Mouse (Mus musculus) layer of hippocampus, postnatal 10 days (tissue): Measurements from ENCODE around the gene Fos. TPM values are rescaled to one million over a fixed set of nuclear protein-coding genes. Genes with fewer than 3 reads are reported as not detected.

Experiments
- DNase-seq, 2 experiments: peaks; one replicate each; pipeline ENCODE4 v3.0.0; 2021; ENCODE audit warnings: low spot score in 2 of 2
- long read RNA-seq: library from polyadenylated mRNA; stranded (forward); transcript quantifications from one replicate; pipeline ENCODE4 v2.0.0, GENCODE M21; 2023
- total RNA-seq, 2 experiments: library from RNA; stranded (reverse); gene quantifications; 2 replicates each; pipeline ENCODE4 v1.2.3; 2021

The Fos gene
- 1 to 10 TPM; 8.2 to 9.3 TPM for total RNA-seq
- long read RNA-seq, partial matches to known transcripts = 0 of 4 reads
- long read RNA-seq, other reads (novel, unspliced or antisense) = 0 of 4 reads

DNA sequence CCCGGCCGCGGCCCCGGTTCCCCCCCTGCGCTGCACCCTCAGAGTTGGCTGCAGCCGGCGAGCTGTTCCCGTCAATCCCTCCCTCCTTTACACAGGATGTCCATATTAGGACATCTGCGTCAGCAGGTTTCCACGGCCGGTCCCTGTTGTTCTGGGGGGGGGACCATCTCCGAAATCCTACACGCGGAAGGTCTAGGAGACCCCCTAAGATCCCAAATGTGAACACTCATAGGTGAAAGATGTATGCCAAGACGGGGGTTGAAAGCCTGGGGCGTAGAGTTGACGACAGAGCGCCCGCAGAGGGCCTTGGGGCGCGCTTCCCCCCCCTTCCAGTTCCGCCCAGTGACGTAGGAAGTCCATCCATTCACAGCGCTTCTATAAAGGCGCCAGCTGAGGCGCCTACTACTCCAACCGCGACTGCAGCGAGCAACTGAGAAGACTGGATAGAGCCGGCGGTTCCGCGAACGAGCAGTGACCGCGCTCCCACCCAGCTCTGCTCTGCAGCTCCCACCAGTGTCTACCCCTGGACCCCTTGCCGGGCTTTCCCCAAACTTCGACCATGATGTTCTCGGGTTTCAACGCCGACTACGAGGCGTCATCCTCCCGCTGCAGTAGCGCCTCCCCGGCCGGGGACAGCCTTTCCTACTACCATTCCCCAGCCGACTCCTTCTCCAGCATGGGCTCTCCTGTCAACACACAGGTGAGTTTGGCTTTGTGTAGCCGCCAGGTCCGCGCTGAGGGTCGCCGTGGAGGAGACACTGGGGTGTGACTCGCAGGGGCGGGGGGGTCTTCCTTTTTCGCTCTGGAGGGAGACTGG, at the start of gene Fos:
Fos (plus strand) TSS at position 410 of the 817 bp plus-strand sequence.
- DNase-seq = peak; percentile 87 to 88

DNA sequence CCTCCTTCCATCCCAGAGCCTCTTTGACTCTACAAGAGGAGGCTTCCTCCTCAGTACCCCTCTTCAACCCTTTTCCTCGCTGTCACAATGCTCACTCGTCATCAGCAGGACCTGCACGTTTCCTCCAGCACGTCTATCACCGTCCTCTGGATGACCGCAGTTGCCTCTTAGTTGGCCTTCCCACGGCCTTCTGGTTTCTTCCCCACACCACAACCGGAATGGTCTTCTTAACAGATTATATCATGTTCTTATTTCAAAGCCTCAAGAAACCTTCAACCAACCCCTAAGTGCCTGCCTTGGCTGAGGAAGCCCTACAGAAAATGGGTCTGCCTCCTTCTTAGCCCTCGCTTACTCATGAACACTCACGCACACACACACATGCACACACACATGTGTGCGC, 48.0 kb upstream of the Fos start:
- DNase-seq = no peak

DNA sequence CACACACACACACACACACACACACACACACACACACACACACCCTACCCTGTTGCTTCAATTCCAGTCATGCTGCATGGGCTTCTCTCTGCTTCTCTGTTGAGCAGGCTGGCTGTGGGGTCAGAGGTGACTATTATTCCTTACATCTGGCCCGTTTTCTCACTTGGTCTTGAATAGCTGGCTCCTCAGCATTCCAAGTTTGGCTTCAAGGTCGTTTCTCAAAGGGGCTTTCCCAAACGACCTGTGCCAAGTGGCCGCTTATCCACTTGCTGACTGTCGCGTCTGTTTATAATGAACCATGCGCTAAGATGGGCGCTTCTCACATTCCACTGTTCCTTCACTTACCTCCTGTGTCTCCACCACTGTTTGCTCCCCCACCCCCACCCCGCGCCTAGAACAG, 47.6 kb upstream of the Fos start:
- DNase-seq = no peak

DNA sequence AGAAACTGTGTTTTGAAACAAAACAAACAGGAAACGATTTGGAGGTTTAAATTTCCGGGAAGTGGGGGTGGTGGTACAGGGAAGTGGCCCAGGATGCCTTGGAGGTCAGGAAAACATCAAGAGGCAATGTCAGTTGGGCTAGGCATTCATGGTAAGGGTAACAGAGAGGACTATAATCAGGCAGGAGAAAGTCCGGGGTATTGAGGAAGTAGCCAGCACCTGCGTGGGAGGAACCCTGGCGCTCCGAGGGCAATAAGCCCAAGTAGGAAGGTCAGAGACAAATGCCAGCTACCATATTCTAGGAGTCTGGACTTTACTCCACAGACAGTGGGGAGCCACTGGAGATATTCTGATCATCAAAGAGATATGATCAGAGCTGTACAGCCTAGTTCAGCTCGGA, 45.9 kb upstream of the Fos start:
- no peak for DNase-seq

DNA sequence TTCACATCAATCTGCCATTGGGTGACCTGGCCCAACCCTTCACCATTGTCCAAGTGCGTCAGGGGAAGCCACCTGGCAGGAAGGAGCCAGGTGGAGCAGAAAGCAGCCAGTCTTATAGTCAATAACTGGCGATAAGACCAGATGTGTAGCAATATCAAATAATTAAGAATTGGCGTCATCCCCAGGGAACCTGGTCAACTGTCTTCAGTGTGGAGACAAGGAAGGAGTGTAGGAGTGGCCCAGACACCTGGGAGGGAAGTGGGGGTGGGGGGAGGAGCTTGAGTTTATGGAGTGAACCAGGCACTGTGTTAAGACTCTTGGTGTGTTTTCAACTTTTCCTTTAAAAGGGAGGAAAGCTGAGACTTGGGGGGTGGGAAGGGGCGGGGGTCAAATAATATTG, 43.7 kb upstream of the Fos start:
- no peak for DNase-seq

DNA sequence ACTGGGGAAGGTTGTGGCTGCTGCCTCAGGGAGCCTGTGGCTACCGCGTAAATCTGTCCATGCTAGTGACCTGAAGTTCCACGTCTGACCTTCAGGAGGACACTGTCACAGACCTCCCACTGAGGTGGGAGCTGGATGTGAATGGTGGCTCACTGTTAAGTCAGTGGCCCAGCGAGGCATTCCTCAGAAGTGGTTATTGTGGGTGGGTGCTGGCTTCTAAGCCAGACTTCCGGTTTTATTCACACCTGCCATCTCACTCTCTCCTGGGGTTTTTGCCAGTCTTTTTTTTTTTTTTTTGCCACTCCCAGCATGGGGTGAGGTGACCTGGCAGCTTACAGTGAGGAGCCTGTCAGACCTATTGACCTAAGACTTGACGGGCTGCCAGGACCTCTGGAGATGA, 43.3 kb upstream of the Fos start:
- DNase-seq = no peak

DNA sequence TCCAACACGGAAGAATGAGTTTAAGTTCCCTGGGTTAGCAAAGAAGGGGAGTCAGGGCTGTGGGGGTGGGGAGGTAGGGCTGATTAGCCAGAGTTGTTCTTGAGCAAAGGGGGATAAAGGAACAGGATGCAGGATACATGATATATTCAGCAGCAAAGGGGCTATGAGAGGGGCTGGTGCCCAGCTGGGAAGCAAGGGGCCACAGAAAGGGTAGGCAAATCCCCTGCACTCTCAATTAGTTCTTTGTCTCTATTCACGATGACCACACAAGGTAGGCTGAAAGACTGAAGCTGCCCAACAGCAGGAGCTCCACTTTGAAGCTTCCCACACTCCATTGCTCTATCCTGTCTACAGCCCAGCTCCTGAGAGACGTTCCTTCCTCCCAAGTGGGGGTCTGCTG, 39.8 kb upstream of the Fos start:
- no peak for DNase-seq

DNA sequence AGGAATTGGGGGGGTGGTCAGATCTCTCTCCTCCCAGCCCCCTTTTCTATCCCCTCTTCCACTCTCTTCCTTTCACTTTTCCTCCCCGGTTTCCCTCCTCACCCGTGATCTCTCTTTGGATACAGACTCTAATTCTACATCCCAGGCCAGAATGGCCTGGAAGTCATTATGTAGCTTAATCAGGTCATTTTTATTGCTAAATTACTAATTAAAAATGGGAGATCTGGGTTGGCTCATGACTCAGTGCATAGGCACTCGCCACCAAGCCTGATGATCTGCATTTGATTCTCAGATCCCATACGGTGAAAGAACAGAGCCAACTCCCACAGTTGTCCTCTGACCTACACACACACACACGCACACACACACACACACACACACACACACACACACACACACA, 39.2 kb upstream of the Fos start:
- no peak for DNase-seq

DNA sequence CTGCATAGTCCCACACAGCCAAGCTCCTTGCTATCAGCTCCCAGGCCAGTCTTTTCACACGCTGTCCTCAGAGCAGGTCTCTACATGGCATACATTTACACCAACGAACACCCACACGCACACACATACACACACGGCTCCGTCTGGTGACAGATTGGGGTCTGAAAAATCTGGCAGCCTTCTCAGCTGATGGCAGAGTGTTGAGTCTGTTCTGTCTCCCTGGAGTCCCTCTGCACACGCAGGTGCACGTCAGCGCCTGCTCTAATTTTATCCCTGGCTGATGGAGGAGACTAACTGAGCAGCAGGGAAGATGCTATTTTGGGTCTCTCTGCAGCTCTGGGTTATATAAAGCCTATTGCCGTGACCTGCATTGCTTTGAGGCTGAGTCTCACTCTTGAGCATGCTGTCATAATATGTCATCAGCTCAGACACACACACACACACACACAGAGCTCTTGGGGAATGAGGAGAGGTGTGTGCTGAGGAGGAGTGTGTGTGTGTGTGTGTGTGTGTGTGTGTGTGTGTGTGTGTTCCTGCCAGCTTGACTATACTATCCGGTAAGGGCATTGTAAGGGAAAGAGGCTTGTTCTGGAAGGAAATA, 37.6 kb upstream of the Fos start:
- peak; percentile 73 for DNase-seq

DNA sequence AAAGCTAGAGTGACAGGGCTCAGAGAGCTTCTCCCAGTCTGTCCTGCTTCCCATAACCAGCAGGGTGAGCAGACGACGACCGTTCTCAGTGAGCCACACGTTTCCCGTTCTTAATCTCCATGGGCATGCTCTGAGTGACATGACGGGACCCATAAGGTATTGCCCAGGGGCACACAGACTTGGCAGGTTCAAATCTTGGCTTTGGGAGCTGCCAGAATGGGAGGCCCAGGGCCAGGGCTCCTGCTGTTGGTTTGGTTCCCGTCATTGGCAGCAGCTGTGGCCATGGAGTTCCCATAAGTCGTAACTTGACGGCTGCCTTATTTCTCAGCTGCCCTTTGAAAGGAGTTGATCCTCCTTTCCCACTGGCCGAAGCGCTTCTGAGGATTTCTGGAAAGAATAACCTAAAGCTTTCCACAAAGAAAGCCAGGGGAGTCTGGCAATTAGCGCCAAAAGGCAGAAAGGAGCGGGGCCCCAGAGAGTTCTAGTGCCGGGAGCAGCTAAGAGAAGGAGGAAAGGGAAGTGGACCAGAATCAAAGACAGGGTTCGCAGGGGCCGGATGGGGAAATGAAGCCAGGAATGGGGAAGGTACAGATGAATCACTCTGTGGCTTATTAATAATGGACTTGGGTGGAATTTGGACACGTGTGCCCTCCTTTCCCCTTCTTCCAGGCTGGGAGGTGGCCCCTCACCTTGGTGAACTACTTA, 36.4 kb upstream of the Fos start:
- DNase-seq = peak; percentile 60 to 61

DNA sequence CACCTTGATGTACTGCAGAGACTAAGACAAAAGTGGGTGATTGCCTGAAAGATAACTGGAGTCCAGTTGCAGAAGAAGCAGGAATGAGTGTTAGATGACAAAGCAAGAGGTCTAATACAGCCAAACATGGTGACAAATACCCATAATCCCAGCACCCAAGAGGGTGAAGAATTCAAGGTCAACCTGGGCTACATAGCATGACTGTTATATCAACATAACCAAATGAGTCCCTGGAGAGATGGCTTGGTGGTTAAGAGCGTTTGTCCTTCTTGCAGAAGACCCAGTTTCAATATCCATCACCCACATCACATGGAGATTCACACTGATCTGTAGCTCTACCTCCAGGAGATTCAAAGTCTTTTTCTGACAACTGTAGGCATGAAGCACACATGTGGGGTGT, 30.2 kb upstream of the Fos start:
- no peak for DNase-seq

DNA sequence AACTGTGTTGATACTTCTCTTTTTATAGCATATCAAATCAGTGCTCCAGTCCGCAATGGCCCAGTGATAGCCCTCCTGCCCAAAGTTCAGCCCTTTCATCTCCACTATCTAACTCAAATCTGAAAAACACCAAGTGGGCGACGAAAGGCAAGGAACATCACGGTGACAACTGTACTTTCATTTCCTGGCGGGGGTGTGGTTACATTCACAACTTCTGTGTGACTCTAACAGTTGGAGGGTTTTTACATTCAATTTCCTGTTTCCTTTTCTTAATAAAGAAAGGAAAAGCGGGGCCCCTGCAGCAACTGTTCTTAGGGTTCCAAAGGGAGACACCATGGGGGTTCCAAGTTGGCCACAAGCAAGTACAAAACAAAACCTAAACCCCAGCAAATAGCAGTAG, 29.0 kb upstream of the Fos start:
- DNase-seq = no peak

DNA sequence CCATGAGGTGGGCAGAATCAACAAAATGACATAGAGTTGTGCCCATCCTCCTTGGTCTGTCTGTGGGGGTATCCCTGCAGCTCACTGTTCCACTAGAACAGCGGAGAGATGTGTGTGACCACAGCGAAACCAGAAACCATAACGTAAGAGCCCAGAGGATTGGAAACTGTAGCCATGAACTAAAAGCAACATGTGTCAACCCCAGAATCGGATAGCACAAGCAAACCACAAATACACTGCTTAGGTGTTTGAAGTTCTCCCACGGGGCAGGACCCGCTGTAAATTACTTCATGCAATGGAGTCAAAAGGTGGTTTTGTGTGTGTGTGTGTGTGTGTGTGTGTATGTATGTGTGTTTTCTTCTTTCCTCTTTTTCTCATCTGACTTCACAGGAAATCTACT, 26.7 kb upstream of the Fos start:
- DNase-seq = no peak

DNA sequence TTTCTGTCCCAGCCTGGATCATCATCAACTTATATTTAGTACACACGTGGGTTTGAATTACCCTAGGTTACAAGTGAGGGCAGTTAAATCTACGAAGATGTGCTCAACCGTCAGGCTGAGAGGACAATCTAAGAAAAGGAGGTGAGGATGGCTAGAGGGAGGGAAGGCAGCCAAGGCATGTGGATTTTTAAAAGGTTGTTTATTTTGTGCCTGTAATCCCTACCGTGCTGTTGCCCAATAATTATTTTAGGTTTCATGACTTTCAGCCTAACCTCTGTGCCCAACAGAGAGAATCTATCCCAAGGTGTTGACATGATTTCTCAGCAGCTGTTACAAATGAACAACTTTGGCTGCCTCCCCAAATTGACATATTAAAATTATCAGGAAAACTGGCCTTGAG, 26.2 kb upstream of the Fos start:
- no peak for DNase-seq

DNA sequence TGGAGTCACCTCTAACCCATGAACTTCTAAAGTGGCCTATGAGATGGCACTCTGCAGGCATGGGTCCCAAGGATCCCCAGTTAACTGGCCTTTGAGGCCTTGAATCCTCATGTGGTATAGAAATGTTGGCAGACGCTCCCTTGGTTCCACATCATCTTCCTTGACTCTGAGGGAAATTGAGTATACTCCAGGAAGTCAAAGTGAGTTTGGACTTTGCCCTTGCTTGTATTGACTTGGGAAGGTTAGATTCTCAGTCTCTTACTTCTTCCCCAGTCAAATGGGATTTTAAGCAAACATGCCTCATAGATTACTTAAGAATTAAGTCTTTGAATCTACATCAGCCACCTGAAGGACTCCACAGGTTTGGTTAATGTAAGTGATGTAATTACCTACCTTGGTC, 24.2 kb upstream of the Fos start:
- DNase-seq = no peak

DNA sequence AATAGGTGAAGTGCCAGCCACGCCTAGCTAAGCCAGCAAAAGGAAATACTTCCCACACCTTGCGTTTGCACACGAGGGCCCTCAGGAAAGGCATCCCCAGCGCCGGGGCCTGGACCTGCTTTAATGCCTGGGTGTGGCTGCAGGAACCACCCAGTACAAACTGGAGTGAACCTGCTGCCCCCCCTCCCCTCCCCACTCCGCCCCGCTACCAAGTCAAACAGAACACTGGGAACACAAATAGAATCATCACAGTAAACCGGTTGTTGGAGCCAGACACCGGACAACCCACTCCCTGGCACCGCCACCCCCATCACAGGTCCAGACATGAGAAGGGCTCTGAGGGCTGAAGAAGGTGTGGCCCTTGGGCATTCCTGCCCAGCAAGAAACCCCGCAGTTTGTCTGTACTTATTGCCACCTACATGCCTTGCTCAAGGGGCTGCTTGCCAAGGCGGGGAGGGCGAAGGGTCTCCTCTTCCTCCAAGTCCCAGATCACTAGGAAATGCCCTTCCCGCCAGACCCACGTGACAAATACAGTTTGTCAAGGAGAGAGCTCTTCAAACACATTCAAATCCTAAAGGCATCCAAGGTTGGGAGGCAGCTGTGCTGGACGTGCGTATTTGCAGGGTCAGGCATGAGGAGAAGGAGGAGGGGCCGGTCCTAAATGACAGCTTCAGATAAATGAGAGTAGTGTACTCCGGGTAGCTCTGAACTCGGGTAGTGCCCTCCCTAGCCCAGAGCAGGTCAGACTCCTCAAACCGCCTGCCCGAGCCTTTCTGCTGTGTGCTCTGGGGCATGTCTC, 21.8 kb upstream of the Fos start:
- DNase-seq = no peak

DNA sequence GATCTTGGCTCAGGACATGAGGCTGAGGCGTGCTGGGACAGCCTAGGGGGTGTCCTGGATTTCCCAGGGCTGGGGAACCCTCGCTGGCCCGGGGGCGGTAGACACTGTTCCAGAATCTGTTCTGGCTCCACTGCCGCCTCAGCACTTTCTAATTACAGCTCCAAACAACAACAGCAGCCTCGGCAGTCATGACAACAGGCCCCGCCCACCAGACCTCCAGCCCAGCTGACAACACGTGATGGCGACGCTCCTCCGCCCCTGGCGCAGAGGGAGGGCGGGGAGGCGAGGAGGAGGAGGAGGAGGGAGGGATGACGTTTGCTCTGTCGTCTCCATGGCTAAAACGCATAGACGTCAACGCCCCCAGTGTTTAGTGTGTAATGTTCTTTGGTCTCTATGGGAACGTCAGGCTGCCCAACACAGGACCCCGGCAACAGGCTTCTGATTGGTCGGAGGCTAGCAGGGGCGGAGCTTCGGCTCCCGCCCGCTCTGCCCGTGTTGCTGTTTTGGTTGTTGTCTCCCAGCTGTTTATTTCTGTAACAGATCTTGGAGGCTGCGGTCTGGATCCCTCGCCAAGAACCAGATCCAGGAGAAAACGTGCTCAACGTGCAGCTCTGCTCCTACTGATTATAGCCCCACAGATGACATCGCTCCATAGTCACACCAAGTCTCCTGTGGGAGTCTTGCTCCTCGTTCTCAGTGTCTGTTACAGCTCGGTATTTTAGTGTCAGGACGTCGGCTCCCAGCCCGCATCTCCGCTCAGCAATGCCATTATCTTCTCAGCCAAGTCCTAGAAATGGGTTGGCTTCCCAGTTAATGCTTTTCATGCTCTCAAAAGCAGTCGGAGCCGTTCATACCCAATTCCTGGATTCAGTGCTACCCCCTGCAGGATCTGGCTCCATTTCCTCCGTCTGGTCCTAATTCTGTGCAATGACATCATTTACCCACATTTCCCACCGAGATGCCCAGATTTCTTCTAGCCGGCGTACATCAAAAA, 18.3 kb upstream of the Fos start:
- DNase-seq = peak; percentile 96 to 97

DNA sequence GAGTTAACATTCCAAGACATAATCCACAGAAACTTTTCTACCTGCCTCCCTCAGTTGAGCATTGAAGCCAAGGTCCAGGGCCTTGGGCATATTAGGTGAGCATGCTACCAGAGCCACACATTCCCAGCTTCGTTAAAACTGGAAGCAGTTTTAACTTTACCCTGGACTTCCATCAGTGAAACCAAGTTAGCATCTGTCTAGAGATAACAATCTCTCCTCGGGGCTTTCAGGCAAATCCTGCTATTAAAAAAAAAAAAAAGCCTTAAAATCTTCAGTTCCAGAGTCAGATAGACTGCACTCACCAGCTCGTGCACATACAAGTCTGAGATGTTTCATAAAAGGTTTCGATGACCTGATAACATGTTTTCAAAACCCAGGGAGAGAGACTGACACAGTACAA, 17.4 kb upstream of the Fos start:
- no peak for DNase-seq

DNA sequence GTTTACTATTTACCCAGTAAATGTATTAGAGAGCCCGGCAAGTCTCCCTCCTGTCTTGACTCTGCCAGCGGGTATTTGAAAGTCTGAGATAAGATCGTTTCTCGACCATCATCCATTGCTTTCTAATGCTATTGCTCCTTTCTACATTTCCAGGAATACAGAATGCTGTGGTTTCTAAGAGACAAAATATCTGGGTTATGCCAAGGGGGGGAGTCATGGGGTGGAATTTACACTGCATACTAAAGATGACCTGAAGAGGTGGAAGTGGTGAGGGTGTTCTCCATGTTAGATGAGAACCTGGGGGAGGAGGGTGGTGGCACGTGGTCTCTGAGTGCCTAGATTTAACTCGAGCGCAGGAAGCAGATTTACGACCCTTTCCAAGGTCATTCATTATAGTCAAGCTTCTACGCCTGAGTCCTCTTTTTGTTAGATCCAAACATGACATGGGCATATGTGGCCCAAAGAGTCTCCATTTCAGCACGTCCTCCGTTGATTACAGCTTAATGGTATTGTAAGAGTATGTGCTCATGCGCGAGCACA, 16.7 kb upstream of the Fos start:
- no peak for DNase-seq

DNA sequence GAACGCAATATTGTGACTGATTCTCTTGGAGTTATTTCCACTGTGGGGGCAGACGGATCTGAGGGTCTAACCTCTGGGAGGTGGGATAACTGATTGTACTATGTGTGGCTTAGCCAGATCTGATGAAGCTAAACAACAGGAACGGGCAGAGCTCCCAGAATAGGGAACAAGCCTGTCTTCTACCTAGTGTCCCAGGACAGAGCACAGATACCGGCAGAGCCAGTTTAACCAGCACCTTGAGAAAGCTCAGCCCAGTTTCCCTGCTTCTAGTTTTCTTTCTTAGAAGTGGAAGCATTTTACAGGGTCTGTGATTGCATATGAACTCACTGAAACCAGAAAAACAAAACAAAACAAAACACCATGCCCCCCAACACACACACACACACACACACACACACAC, 13.9 kb upstream of the Fos start:
- DNase-seq = no peak
